9 mouse cellular contexts compared by ENCODE assay signal in the genomic region with DNA sequence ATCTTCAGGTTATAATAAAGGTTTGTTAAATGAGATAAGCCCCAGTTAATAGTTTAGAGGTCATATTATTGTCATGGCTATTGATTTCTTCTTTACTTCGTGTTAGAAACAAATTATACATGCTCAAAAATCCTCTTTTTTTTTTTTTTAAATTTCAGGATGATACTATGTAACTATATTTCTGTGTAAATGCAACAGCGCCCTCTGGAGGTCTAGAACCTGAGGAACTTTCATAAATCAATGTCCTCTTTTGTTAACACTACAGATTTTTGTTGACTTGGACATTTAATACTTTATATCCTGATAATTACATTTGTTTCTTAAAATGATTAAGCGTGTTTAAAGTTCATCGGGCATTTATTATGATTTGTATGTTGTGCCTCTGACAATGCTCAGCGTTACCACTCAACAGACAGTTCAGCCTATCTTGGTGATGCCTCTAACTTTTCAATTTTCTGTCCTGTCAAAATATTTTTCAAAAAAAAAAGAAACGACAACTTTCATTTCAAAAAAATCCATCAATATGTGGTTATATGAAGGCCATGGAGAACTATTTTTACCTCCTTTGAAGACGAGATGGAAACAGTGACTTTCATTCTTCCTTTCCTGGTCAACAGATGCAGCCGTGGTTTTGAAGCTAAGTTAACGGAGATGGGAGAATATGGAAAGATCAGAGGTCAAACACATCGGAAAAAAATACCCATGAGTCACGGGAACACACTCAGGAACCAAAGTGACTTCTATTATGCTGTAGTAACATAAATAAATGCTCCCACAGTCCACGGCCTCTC.
DNase-seq lines count a peak whose midpoint lies in the region; ATAC-seq lines count a peak whose summit lies in the region.
"Had no signal": no experiment of that assay in that cellular context is flagged by ENCODE, and none has a peak within 500 bp of the region (broad histone marks: within the 10 kb centered on the region; RNA-seq: fewer than 3 reads in every experiment).

No protein-coding gene starts in this region.

- H3K27me3 ChIP-seq in midbrain, embryonic 11.5 days (ENCODE audit: control insufficient read depth, insufficient read depth, low read length) = no peaks in the 10 kb centered on the region
- H3K27me3 ChIP-seq in midbrain, embryonic 15.5 days (replicated peaks) = no peaks in the 10 kb centered on the region
- H3K27me3 ChIP-seq: heart, embryonic 15.5 days had no signal

- no peak overlapping the region for H3K4me2 ChIP-seq in midbrain, embryonic 11.5 days
- H3K4me2 ChIP-seq in midbrain, embryonic 15.5 days = no peak overlapping the region
- H3K4me2 ChIP-seq: heart, embryonic 15.5 days had no signal

- H3K9ac ChIP-seq in midbrain, embryonic 11.5 days (ENCODE audit: low read length) = no peak overlapping the region
- no peak overlapping the region for H3K9ac ChIP-seq in midbrain, embryonic 15.5 days
- H3K9ac ChIP-seq: heart, embryonic 15.5 days had no signal

- no peaks in the 10 kb centered on the region for H3K9me3 ChIP-seq in midbrain, embryonic 11.5 days (ENCODE audit: control insufficient read depth, low read length)
- H3K9me3 ChIP-seq in midbrain, embryonic 15.5 days = no peaks in the 10 kb centered on the region
- H3K9me3 ChIP-seq: heart, embryonic 15.5 days had no signal

- H3K4me1 ChIP-seq in midbrain, embryonic 11.5 days (ENCODE audit: control insufficient read depth, insufficient read depth, low read length) = no peaks in the 10 kb centered on the region
- no peaks in the 10 kb centered on the region for H3K4me1 ChIP-seq in midbrain, embryonic 15.5 days
- H3K4me1 ChIP-seq: heart, embryonic 15.5 days had no signal

- ATAC-seq in midbrain, embryonic 11.5 days (ENCODE audit: low FRiP score) = 0 out of 2 replicates have a peak, but pooled peaks have one; percentile 16
- ATAC-seq in midbrain, embryonic 15.5 days (replicated peaks) = no peak

- no peak overlapping the region for H3K27ac ChIP-seq in midbrain, embryonic 11.5 days (ENCODE audit: low read depth, low read length)
- no peak overlapping the region for H3K27ac ChIP-seq in midbrain, embryonic 15.5 days
- H3K27ac ChIP-seq: heart, embryonic 15.5 days had no signal

- DNase-seq in adrenal gland, adult 18-20 months (ENCODE audit: low spot score in 2 of 2) = peak; percentile 12 to 45
- DNase-seq in adrenal gland, postnatal 4 days (ENCODE audit: low spot score in 2 of 2) = no peak
- DNase-seq in midbrain, embryonic 11.5 days (ENCODE audit: low spot score, missing footprints) = peak; percentile 94
- peak; percentile 66 for DNase-seq in cerebellum, adult 9-10 months
- DNase-seq in kidney, postnatal 14 days = peak; percentile 53
- peak; percentile 70 for DNase-seq in lung, postnatal 14 days
- no peak for DNase-seq in spleen, postnatal 36 days (ENCODE audit: low spot score in 2 of 2)

- no peak overlapping the region for H3K4me3 ChIP-seq in midbrain, embryonic 11.5 days (ENCODE audit: low read depth, low read length)
- H3K4me3 ChIP-seq in midbrain, embryonic 15.5 days = no peak overlapping the region
- H3K4me3 ChIP-seq: heart, embryonic 15.5 days had no signal

- 60% methylated on average over 12 of the region's 12 CpGs for WGBS in midbrain, embryonic 11.5 days
- 56% methylated on average over 12 of the region's 12 CpGs for WGBS in midbrain, embryonic 15.5 days

- H3K36me3 ChIP-seq in midbrain, embryonic 11.5 days (ENCODE audit: control insufficient read depth, insufficient read depth, low read length) = no peaks in the 10 kb centered on the region
- H3K36me3 ChIP-seq in midbrain, embryonic 15.5 days (replicated peaks) = no peaks in the 10 kb centered on the region
- H3K36me3 ChIP-seq: heart, embryonic 15.5 days had no signal

Comparison
In these comparisons a context has a peak if more than half of its experiments do, and no peak if none do; other contexts are left out.
1. DNase-seq: peak in adrenal gland, adult 18-20 months (2 of 2), midbrain, embryonic 11.5 days (single experiment), cerebellum, adult 9-10 months (single experiment), kidney, postnatal 14 days (single experiment) and lung, postnatal 14 days (single experiment); none in adrenal gland, postnatal 4 days (0 of 2) and spleen, postnatal 36 days (0 of 2).